Mouse (Mus musculus) heart, adult 2 months (tissue): Measurements from ENCODE around the gene Ovol3. TPM values are rescaled to one million over a fixed set of nuclear protein-coding genes. Genes with fewer than 3 reads are reported as not detected.

Source experiments
- DNase-seq, 2 experiments: peaks; one replicate each; pipeline ENCODE4 v3.0.0; 2021
- H3K27ac ChIP-seq: fragments of 200-600 bp; 2 replicates; pipeline ENCODE4 v1.8.1; 2022
- H3K27me3 ChIP-seq: fragments of 200-500 bp; 2 replicates; pipeline ENCODE4 v1.6.1; 2012; ENCODE audit warnings: mild to moderate bottlenecking, low read length, inconsistent platforms, mixed read lengths; ENCODE audit not compliant: control insufficient read depth, insufficient read depth
- H3K36me3 ChIP-seq: fragments of 200-500 bp; 2 replicates; pipeline ENCODE4 v1.6.1; 2012; ENCODE audit warnings: low read length, inconsistent platforms; ENCODE audit not compliant: control insufficient read depth, insufficient read depth
- H3K4me1 ChIP-seq: fragments of 200-500 bp; 2 replicates; pipeline ENCODE4 v1.6.1; 2011; ENCODE audit warnings: low read length; ENCODE audit not compliant: control insufficient read depth, insufficient read depth
- H3K4me3 ChIP-seq: fragments of 200-600 bp; 2 replicates; pipeline ENCODE4 v1.8.1; 2022
- H3K79me2 ChIP-seq: fragments of 200-500 bp; replicated peaks from 2 replicates; pipeline ENCODE4 v1.6.1; 2012; ENCODE audit warnings: mild to moderate bottlenecking, inconsistent platforms, low read length, moderate library complexity, mixed read lengths; ENCODE audit not compliant: control insufficient read depth, insufficient read depth
- H3K9ac ChIP-seq: fragments of 200-500 bp; 2 replicates; pipeline ENCODE4 v1.6.1; 2012; ENCODE audit warnings: low read depth, mild to moderate bottlenecking, control low read depth, inconsistent platforms, low read length, mixed read lengths
- CTCF ChIP-seq: fragments of 200-600 bp; IDR thresholded peaks from 2 replicates; pipeline ENCODE4 v1.8.1; 2022; ENCODE audit warnings: antibody characterized with exemption, mild to moderate bottlenecking, moderate library complexity
- EP300 ChIP-seq: fragments of 200-500 bp; IDR thresholded peaks from 2 replicates; pipeline ENCODE4 v1.6.1; 2011; ENCODE audit warnings: low read depth, low read length, control low read depth; ENCODE audit not compliant: insufficient read depth
- POLR2A ChIP-seq: fragments of 200-500 bp; IDR thresholded peaks from 2 replicates; pipeline ENCODE4 v1.6.1; 2011; ENCODE audit warnings: mild to moderate bottlenecking, low read depth, low read length, control low read depth; ENCODE audit not compliant: insufficient read depth
- WGBS: fragments of 180-500 bp; shearing (Covaris S2); methylation state at CpG from one replicate; pipeline ENCODE4 v1.1.7; 2018; 5-methylcytosine and 5-hydroxymethylcytosine counted together
- intact Hi-C: fragments of 180-260 bp; cut with DNase I; formaldehyde crosslinking; loops from one replicate; pipeline ENCODE4 v1.15.1; 2025
- polyA plus RNA-seq: library from polyadenylated mRNA; depleted of rRNA; stranded (reverse); fragments of >200 nt; gene quantifications from 2 replicates; pipeline ENCODE4 v1.2.3, GENCODE M21; 2012
- total RNA-seq, 2 experiments: library from RNA; stranded (reverse); gene quantifications; 2 replicates each; pipeline ENCODE4 v1.2.3; 2021

Gene Ovol3
- total and polyA plus RNA-seq, 3 experiments: not detected

GRCm38 (mm10) chr7:30193581-30194100 is 41.9 kb downstream of the Ovol3 start:
- Histone ChIP-seq H3K4me3 (peak overlapping the region; percentile 55), H3K36me3 (peaks cover 4% of the 10 kb centered on the region), H3K79me2 (no peaks in the 10 kb centered on the region), H3K9ac (peak overlapping the region; percentile 92), H3K27ac (peak overlapping the region; percentile 94), H3K4me1 (peaks cover 2% of the 10 kb centered on the region), H3K27me3 (no peaks in the 10 kb centered on the region)
- WGBS: 3% methylated on average over 26 of the region's 26 CpGs
- intact Hi-C loops: loop anchor here (1.0 kb wide), 1 partner anchor 8 kb away; no protein-coding TSS in a partner anchor
- no peak; the same call in 1 of the 2 replicates for TF ChIP-seq POLR2A
- no peak for TF ChIP-seq CTCF
- TF ChIP-seq EP300: no peak
- peak; percentile 86 to 88 for DNase-seq

GRCm38 (mm10) chr7:30193013-30193412 is 42.5 kb downstream of the Ovol3 start:
- H3K4me1 ChIP-seq: peaks cover 2% of the 10 kb centered on the region
- no peaks in the 10 kb centered on the region for H3K27me3 ChIP-seq
- no peak for DNase-seq
- WGBS: 57% methylated on average over 9 of the region's 9 CpGs
- intact Hi-C loops: loop anchor here (1.0 kb wide), 1 partner anchor 8 kb away; no protein-coding TSS in a partner anchor
- H3K79me2 ChIP-seq: no peaks in the 10 kb centered on the region
- H3K4me3 ChIP-seq: no peak overlapping the region
- H3K27ac ChIP-seq: no peak overlapping the region
- peaks cover 4% of the 10 kb centered on the region for H3K36me3 ChIP-seq
- no peak overlapping the region; the same call in 1 of the 2 replicates for H3K9ac ChIP-seq
- no peak for TF ChIP-seq EP300
- TF ChIP-seq POLR2A: no peak
- TF ChIP-seq CTCF: no peak

- Histone ChIP-seq H3K27me3 (no peaks in the 10 kb centered on the region), H3K4me3 (no peak overlapping the region), H3K79me2 (no peaks in the 10 kb centered on the region), H3K9ac (no peak overlapping the region), H3K4me1 (peaks cover 2% of the 10 kb centered on the region), H3K36me3 (peaks cover 4% of the 10 kb centered on the region), H3K27ac (no peak overlapping the region)
- WGBS: 89% methylated on average over 12 of the region's 12 CpGs
- TF ChIP-seq POLR2A (no peak), EP300 (no peak), CTCF (no peak)
- DNase-seq: no peak
- intact Hi-C loops: no loop called here
These were observed 43.4 kb downstream of the Ovol3 start for GRCm38 (mm10) chr7:30192088-30192487.

GRCm38 (mm10) chr7:30189116-30189491 is 46.4 kb downstream of the Ovol3 start:
- intact Hi-C loops: no loop called here
- Histone ChIP-seq H3K9ac (no peak overlapping the region), H3K4me1 (peaks cover 2% of the 10 kb centered on the region), H3K36me3 (peaks cover 4% of the 10 kb centered on the region), H3K27me3 (no peaks in the 10 kb centered on the region), H3K27ac (no peak overlapping the region), H3K79me2 (no peaks in the 10 kb centered on the region), H3K4me3 (no peak overlapping the region)
- TF ChIP-seq EP300 (no peak), POLR2A (no peak), CTCF (no peak)
- DNase-seq: no peak
- 67% methylated on average over 4 of the region's 4 CpGs for WGBS

GRCm38 (mm10) chr7:30188344-30189115 is 47.0 kb downstream of the Ovol3 start:
- Histone ChIP-seq H3K9ac (no peak overlapping the region), H3K27me3 (no peaks in the 10 kb centered on the region), H3K4me3 (no peak overlapping the region), H3K4me1 (peaks cover 3% of the 10 kb centered on the region), H3K79me2 (no peaks in the 10 kb centered on the region), H3K36me3 (peaks cover 4% of the 10 kb centered on the region), H3K27ac (no peak overlapping the region)
- no peak for DNase-seq
- TF ChIP-seq EP300 (0 out of 2 replicates have a peak, but pooled peaks have one; percentile 38), CTCF (no peak)
- intact Hi-C loops: no loop called here
- WGBS: 63% methylated on average over 12 of the region's 12 CpGs

GRCm38 (mm10) chr7:30184641-30185348 is 50.7 kb downstream of the Ovol3 start:
- Histone ChIP-seq H3K79me2 (no peaks in the 10 kb centered on the region), H3K9ac (peak overlapping the region; percentile 86), H3K36me3 (no peaks in the 10 kb centered on the region), H3K4me3 (peak overlapping the region; percentile 52), H3K27ac (peak overlapping the region; percentile 94), H3K4me1 (peaks cover 2% of the 10 kb centered on the region; the same call in 1 of the 2 replicates), H3K27me3 (no peaks in the 10 kb centered on the region)
- TF ChIP-seq POLR2A: no peak
- TF ChIP-seq CTCF: no peak
- TF ChIP-seq EP300: no peak
- WGBS: 61% methylated on average over 13 of the region's 13 CpGs
- intact Hi-C loops: loop anchor here (1.0 to 5.0 kb wide), 2 partner anchors 9 to 33 kb away; no protein-coding TSS in a partner anchor
- no peak for DNase-seq
